Mouse (Mus musculus) forebrain, embryonic 11.5 days (tissue): Measurements from ENCODE around the gene Phxr2. TPM values are rescaled to one million over a fixed set of nuclear protein-coding genes. Genes with fewer than 3 reads are reported as not detected.
A peak's percentile ranks its signal among the peaks of the same experiment; 100 is the strongest.

Experiments used
- ATAC-seq: fragments of 200-750 bp; cut with Nextera tagmentation; replicated peaks from 2 replicates; pipeline ENCODE4 v1.8.0; 2017; ENCODE audit warnings: moderate TSS enrichment; ENCODE audit not compliant: low FRiP score
- DNase-seq: peaks from one replicate; pipeline ENCODE4 v3.0.0-alpha.2; 2017; ENCODE audit warnings: low spot score
- H3K27ac ChIP-seq: fragments of 300-500 bp; sonication (generic); 2 replicates; pipeline ENCODE4 v1.5.1; 2014; ENCODE audit warnings: low read depth, low read length
- H3K27me3 ChIP-seq: fragments of 300-500 bp; sonication (generic); 2 replicates; pipeline ENCODE4 v1.6.1; 2014; ENCODE audit warnings: mild to moderate bottlenecking, low read length, mixed read lengths; ENCODE audit not compliant: control insufficient read depth, insufficient read depth
- H3K36me3 ChIP-seq: fragments of 300-500 bp; sonication (generic); 2 replicates; pipeline ENCODE4 v1.6.1; 2014; ENCODE audit warnings: mild to moderate bottlenecking, low read length, moderate library complexity, mixed read lengths; ENCODE audit not compliant: control insufficient read depth, insufficient read depth
- H3K4me1 ChIP-seq: fragments of 300-500 bp; sonication (generic); replicated peaks from 2 replicates; pipeline ENCODE4 v1.6.1; 2014; ENCODE audit warnings: low read length, mixed read lengths; ENCODE audit not compliant: control insufficient read depth, insufficient read depth
- H3K4me2 ChIP-seq: fragments of 300-500 bp; sonication (generic); 2 replicates; pipeline ENCODE4 v1.6.1; 2014; ENCODE audit warnings: low read depth, mild to moderate bottlenecking, low read length, moderate library complexity, mixed read lengths; ENCODE audit not compliant: severe bottlenecking
- H3K4me3 ChIP-seq: fragments of 300-500 bp; sonication (generic); 2 replicates; pipeline ENCODE4 v1.5.1; 2014; ENCODE audit warnings: low read depth, low read length
- H3K9ac ChIP-seq: fragments of 300-500 bp; sonication (generic); 2 replicates; pipeline ENCODE4 v1.6.1; 2014; ENCODE audit warnings: low read length
- H3K9me3 ChIP-seq: fragments of 300-500 bp; sonication (generic); 2 replicates; pipeline ENCODE4 v1.6.1; 2016; ENCODE audit warnings: low read length, mixed read lengths; ENCODE audit not compliant: control insufficient read depth
- WGBS: fragments of 180-500 bp; shearing (Covaris S2); extraction: QIAGEN DNeasy Blood & Tissue Kit; methylation state at CpG from one replicate; pipeline ENCODE4 v1.1.7; 2014; 5-methylcytosine and 5-hydroxymethylcytosine counted together
- polyA plus RNA-seq: library from polyadenylated mRNA; unstranded; fragments of >200 nt; fragmentation: Nextera tagmentation; extraction: Ambion mirVana; gene quantifications from 2 replicates; pipeline ENCODE4 v1.2.1, GENCODE M21; 2014

Phxr2 gene
- polyA plus RNA-seq = not detected in 2 replicates

DNA sequence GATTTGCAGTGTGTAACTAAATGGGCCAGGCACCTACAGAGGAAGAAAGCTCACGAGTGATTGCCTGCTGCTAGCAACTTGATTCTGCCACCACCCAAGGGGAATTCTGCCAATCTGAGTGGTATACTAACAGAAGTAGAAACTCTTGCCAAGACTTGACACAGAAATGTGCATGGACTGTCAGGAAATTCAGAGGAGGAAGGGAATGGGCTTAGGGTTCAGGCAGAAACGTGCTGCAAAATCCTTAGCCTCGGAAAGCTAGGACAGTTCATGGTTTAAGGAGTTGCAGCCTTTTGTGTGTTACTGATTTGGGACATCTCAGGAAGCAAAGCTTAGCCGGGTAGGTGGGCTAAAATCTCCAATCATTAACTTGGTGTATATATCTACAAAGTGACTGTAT lies at the start of gene Phxr2:
TSS of gene Phxr2 (minus strand) at position 101 of the 400 bp plus-strand sequence.
- Histone ChIP-seq H3K36me3 (no peaks in the 10 kb centered on the region; the same call in 1 of the 2 replicates), H3K4me3 (no peak within 1 kb of the TSS), H3K9me3 (no peaks in the 10 kb centered on the region), H3K4me1 (no peaks in the 10 kb centered on the region), H3K27ac (no peak within 1 kb of the TSS), H3K4me2 (no peak within 1 kb of the TSS), H3K27me3 (no peaks in the 10 kb centered on the region), H3K9ac (no peak within 1 kb of the TSS)
- 92% methylated on average over 4 of the region's 4 CpGs for WGBS
- ATAC-seq = no peak
- no peak for DNase-seq

DNA sequence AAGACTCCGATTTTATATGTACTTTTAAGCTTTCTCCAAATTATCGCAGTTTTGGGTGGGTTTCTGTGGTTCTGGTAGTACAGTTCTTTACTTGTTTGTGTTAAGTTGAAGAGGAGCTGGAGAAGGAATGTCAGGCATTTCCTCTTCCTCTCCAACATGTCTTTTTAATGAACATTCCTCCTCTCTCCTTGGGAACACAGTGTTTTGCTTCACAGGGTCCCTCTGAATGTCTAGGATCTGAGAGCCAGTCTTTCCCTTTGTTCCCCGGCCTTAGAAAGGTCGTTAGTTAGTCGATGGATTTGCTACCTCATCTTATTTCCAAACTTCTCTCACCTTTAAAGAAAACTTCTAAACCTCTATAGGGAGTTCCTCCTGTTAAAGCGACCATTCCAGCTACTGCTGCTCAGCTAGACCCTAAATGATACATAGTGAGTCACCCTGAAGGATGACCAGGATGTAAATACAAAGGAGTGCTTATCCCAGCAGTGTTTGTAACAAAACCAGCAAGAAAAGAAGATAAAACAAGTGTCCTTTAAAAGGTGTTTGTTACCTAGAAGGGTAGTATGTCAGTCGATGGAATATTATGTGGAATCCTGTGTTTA lies 46.9 kb upstream of the Phxr2 start:
- Histone ChIP-seq H3K27me3 (no peaks in the 10 kb centered on the region), H3K4me3 (no peak overlapping the region), H3K4me1 (peaks cover 4% of the 10 kb centered on the region; the same call in 1 of the 2 replicates), H3K9me3 (no peaks in the 10 kb centered on the region), H3K36me3 (no peaks in the 10 kb centered on the region), H3K9ac (no peak overlapping the region), H3K4me2 (no peak overlapping the region), H3K27ac (no peak overlapping the region)
- ATAC-seq = no peak
- 45% methylated on average over 7 of the region's 7 CpGs for WGBS
- DNase-seq = no peak

DNA sequence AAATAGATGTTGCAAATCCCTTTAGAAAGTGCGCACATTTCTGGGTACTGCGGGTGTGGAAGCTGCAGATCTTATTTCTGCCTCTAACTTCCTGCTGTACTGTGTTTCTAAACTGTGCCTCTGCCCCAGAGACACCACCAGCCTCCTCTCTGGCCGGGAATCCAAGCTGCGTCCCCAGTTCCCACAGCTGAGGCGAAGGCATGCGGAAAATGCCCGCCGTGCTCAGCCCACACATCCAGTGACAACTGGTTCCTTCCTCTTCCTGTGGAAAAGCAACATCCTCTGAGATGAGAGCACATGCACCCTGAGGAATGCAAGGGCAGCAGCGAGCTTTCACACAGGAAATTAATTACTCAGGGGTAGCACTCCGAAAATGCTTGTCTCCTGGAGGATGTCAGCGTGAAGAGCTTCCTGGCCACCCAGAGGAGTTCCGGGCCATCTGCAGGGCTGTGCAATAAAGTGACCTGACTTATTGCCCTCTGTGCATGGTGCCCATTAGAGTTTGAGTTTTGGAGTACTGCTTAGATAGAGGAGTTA lies 45.9 kb upstream of the Phxr2 start:
- WGBS = 40% methylated on average over 12 of the region's 12 CpGs
- Histone ChIP-seq H3K4me1 (peaks cover 4% of the 10 kb centered on the region; the same call in 1 of the 2 replicates), H3K27ac (0 out of 2 replicates have a peak overlapping the region, but pooled peaks have one; percentile 6), H3K36me3 (no peaks in the 10 kb centered on the region), H3K27me3 (no peaks in the 10 kb centered on the region), H3K4me2 (no peak overlapping the region), H3K9me3 (no peaks in the 10 kb centered on the region), H3K4me3 (no peak overlapping the region), H3K9ac (no peak overlapping the region)
- ATAC-seq = peak; percentile 42; the same call in 1 of the 2 replicates
- DNase-seq = peak; percentile 69

DNA sequence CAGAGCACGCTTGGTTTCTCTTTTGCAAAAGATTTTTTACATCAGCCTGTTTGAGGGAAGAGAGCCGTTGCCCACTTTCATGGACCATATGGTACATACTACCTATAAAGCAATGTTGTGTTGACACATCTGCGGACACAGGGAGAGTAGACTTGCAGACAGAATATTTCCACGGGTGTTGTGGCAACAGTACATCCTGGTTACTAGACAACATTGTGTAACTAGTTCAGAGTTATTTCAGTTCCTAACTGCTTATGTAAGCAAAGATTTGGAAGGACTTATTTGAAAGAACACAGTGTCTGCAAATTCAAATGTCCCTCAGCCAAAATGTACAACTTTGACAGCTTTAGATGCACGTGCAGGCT lies 43.6 kb upstream of the Phxr2 start:
- Histone ChIP-seq H3K36me3 (no peaks in the 10 kb centered on the region), H3K4me3 (no peak overlapping the region), H3K4me2 (no peak overlapping the region), H3K9ac (no peak overlapping the region), H3K4me1 (peaks cover 4% of the 10 kb centered on the region; the same call in 1 of the 2 replicates), H3K27ac (no peak overlapping the region), H3K9me3 (no peaks in the 10 kb centered on the region), H3K27me3 (no peaks in the 10 kb centered on the region)
- no peak for DNase-seq
- no peak for ATAC-seq
- 93% methylated on average over 5 of the region's 5 CpGs for WGBS

DNA sequence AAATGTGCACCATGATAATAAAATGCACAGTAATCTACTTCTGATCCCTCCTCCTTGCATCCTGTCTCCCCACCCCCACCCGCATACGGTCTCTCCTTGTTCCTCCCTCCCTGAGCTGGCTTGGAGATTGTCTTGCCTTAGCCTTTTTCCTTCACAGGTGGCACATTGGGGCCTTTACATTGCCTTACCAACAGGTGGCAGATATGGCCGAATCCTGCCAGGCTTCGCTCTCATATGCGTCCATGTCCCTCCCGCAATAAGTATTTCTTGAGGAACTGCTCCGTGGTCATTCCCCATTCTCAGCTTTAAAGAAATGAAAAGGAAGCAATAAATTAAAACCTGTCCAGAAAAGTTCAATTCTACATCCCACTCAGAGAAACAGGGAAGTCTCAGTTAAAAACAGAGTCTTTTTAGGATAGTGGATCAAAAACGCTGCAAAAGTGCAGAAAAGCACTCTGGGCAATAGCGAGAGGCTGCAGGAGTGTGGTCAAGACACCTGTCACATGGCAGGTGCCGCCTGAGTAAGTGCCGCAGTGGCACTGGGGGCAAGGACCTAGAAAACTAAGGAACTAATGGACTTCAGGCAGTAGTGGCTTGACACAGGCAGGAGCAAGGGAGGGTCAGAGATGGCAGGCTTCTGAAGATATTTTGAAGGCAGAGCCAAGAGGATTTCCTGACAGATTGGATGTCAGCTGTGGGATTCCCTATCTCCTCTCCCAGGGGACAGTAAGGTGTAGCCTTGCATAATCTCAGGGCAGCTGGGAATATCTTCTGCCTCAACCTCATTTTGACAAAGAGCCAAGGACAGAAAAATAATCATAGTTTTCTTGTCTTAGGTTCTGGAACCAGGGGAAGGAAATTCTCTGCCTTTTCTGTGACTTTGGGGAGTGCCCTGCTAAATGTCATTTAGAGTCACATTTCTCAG lies 43.0 kb upstream of the Phxr2 start:
- no peak for ATAC-seq
- DNase-seq = no peak
- 88% methylated on average over 11 of the region's 11 CpGs for WGBS
- H3K36me3 ChIP-seq = no peaks in the 10 kb centered on the region
- H3K27ac ChIP-seq = no peak overlapping the region
- peaks cover 4% of the 10 kb centered on the region; the same call in 1 of the 2 replicates for H3K4me1 ChIP-seq
- H3K9ac ChIP-seq = no peak overlapping the region
- no peak overlapping the region for H3K4me3 ChIP-seq
- H3K9me3 ChIP-seq = no peaks in the 10 kb centered on the region
- H3K4me2 ChIP-seq = no peak overlapping the region
- H3K27me3 ChIP-seq = no peaks in the 10 kb centered on the region

DNA sequence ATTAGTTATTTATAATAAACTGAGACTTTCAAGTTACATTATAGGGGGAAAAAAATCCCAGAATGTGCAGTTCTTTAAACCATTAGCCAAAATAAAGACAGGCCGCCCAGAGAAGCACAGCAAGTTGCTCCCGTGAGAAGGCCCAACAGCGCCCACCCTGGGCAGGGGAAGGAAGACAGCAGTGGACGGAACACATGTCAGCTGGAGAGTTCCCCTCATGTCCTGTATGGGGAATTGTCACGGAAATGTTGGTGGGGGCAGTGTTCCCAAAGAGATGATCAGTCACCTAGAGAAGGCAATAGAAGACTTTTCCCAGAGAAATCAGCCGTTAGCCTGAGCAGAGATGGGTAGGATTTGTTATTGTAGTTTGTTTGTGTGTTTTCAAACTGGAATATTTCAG lies 42.3 kb upstream of the Phxr2 start:
- H3K4me2 ChIP-seq = no peak overlapping the region

DNA sequence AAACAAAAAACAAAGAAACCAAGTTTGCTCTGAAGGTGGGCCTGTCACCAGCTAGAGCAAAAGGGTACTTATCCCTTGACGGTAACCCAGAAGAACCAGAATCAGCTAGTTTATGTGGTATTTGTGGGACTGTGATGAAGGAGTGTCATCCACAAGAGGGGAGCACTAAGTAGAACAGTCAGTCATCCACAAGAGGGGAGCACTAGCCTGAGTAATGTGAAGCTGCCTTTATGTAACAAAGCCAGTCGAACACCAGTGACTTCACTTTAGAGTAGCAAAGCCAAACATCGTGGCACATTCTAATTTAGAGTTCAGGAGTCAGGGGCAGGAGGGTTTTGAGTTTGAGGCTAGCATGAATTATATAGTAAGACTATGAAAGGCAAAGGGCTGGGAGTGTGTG lies 40.3 kb upstream of the Phxr2 start:
- Histone ChIP-seq H3K4me2 (no peak overlapping the region), H3K9ac (no peak overlapping the region), H3K27me3 (no peaks in the 10 kb centered on the region), H3K4me3 (no peak overlapping the region), H3K9me3 (no peaks in the 10 kb centered on the region), H3K4me1 (no peaks in the 10 kb centered on the region; the same call in 1 of the 2 replicates), H3K36me3 (no peaks in the 10 kb centered on the region), H3K27ac (no peak overlapping the region)
- DNase-seq (no peak), ATAC-seq (no peak)
- WGBS = 84% methylated on average over 3 of the region's 3 CpGs

More for the DNA sequence above, 42.3 kb upstream of the Phxr2 start:
- Histone ChIP-seq H3K27me3 (no peaks in the 10 kb centered on the region), H3K27ac (no peak overlapping the region), H3K4me1 (peaks cover 4% of the 10 kb centered on the region; the same call in 1 of the 2 replicates), H3K9me3 (no peaks in the 10 kb centered on the region), H3K36me3 (no peaks in the 10 kb centered on the region), H3K9ac (no peak overlapping the region), H3K4me3 (no peak overlapping the region)
- WGBS = 76% methylated on average over 6 of the region's 6 CpGs
- DNase-seq (no peak), ATAC-seq (no peak)

DNA sequence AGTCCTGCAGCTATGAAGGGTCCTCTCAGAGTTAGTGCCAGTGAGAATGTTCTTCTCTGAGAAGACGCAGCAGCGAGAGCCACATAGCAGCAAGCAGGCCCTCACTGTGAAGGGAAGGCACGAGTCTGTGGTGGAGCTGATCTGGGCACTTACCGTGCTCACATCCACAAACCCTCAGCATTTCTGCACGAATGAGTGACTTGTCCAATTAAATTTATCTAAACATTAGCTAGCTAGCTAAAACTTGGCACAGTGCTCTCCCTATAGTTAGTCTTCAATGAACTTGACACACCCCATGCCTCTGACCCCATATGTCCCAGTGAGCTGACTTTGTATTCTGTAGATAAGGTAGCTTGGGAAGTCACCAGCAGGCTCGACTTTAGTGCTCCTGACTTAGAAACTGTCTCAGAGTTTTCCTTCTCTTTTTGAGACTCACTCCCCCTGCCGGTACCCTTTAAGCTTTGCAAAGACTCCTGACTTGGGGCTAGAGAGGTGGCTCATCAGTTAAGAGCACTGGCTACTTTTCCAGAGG lies 39.7 kb upstream of the Phxr2 start:
- H3K9me3 ChIP-seq = no peaks in the 10 kb centered on the region
- no peak overlapping the region for H3K4me3 ChIP-seq
- WGBS = 76% methylated on average over 7 of the region's 7 CpGs
- H3K27ac ChIP-seq = no peak overlapping the region
- H3K36me3 ChIP-seq = no peaks in the 10 kb centered on the region; the same call in 1 of the 2 replicates
- H3K27me3 ChIP-seq = no peaks in the 10 kb centered on the region
- no peak overlapping the region for H3K4me2 ChIP-seq
- no peaks in the 10 kb centered on the region; the same call in 1 of the 2 replicates for H3K4me1 ChIP-seq
- ATAC-seq = no peak
- no peak overlapping the region for H3K9ac ChIP-seq
- DNase-seq = no peak
